ENCODE assay signal across 8 mouse cellular contexts in the genomic region with DNA sequence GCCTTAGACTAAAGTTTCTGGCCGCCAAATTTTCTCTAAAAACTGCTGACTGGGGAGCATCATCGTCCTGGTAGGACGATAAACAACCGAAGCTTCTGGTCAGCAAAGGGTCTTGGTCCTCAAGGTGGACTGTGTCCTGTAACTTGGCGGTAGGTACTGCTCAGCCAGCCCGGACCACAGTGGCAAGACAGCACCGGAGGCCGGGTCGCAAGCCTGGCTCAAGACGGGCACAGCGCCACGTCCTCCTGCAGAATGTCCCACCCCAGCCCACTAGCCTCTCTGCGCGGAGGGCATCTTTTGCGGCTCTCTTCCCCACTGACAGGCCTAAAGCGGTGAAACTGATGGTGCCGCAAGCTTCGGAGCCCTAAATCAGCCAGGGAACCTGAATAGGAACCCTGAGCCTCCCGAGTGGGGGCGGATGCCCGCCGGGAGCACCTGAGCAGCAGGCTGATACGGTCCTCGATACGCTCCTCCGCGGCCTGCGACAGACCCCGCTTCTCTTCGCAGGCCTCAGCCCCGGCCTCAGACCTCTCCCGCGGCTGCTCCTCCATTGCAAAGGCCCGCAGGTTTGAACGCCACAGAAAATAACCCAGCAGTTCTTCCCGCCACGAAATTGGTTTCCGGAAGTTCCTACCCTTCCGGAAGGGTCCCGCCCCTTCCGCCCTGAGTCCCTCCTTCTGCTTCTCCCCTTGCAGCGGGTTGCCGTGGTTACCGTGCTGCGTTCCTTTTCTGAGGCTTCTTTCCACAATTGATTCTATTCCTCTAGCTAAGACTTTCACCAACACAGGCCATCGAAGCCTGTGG. TPM values are rescaled to one million over a fixed set of nuclear protein-coding genes. Genes with fewer than 3 reads are reported as not detected.
DNase-seq lines count a peak whose midpoint lies in the region; ATAC-seq lines count a peak whose summit lies in the region.

Cenph (minus strand) TSS at position 648 of the 804 bp plus-strand sequence.

- DNase-seq in CD4-positive helper T cell, adult 2 months (ENCODE audit: low read depth, low spot score): peak; percentile 92
- DNase-seq in brain, embryonic 18.5 days (ENCODE audit: low read depth, low spot score): peak; percentile 67
- peak; percentile 89 for DNase-seq in kidney, postnatal 14 days
- peak; percentile 79 for DNase-seq in liver, embryonic 13.5 days
- DNase-seq in neural tube, embryonic 10.5 days (ENCODE audit: extremely low spot score, low spot score): peak; percentile 89

- under 1% methylated on average over 46 of the region's 46 CpGs for WGBS in heart, embryonic 14.5 days
- WGBS in liver, embryonic 13.5 days (ENCODE audit: insufficient replicate concordance): under 1% methylated on average over 46 of the region's 46 CpGs
- whole genome bisulfite sequencing in stomach, embryonic 16.5 days: under 1% methylated on average over 46 of the region's 46 CpGs

- peak; percentile 91 for ATAC-seq in erythroid progenitor cell, adult 5-6 weeks (replicated peaks; ENCODE audit: low FRiP score, poor library complexity, severe bottlenecking)
- ATAC-seq in heart, embryonic 14.5 days (ENCODE audit: insufficient number of reproducible peaks, insufficient read depth, low FRiP score, low read depth): peak; percentile 80; the same call in 1 of the 2 replicates
- peak; percentile 80 for ATAC-seq in liver, embryonic 13.5 days (ENCODE audit: low read depth)
- ATAC-seq in stomach, embryonic 16.5 days (ENCODE audit: insufficient read depth, low FRiP score): peak; percentile 93

- no peaks in the 10 kb centered on the region for H3K27me3 ChIP-seq in heart, embryonic 14.5 days (ENCODE audit: control insufficient read depth, insufficient read depth, low read length)
- H3K27me3 ChIP-seq in liver, embryonic 13.5 days: no peaks in the 10 kb centered on the region
- H3K27me3 ChIP-seq in stomach, embryonic 16.5 days (ENCODE audit: control insufficient read depth, insufficient read depth, low read length): no peaks in the 10 kb centered on the region

- peak within 1 kb of the TSS; percentile 93 for H3K4me2 ChIP-seq in heart, embryonic 14.5 days (ENCODE audit: low read length)
- peak within 1 kb of the TSS; percentile 81 for H3K4me2 ChIP-seq in liver, embryonic 13.5 days
- H3K4me2 ChIP-seq in stomach, embryonic 16.5 days (ENCODE audit: low read depth, low read length): peak within 1 kb of the TSS; percentile 89

- peak within 1 kb of the TSS; percentile 81 to 88 for H3K4me3 ChIP-seq in heart, embryonic 14.5 days (ENCODE audit: control insufficient read depth in 1 of 2, insufficient read depth in 1 of 2, low read depth in 1 of 2, low read length in 2 of 2)
- peak within 1 kb of the TSS; percentile 93 for H3K4me3 ChIP-seq in liver, embryonic 13.5 days (replicated peaks)
- peak within 1 kb of the TSS; percentile 77 for H3K4me3 ChIP-seq in stomach, embryonic 16.5 days (replicated peaks; ENCODE audit: low read length)

- H3K9me3 ChIP-seq in heart, embryonic 14.5 days (ENCODE audit: control insufficient read depth, low read length): no peaks in the 10 kb centered on the region
- no peaks in the 10 kb centered on the region for H3K9me3 ChIP-seq in liver, embryonic 13.5 days (replicated peaks)
- H3K9me3 ChIP-seq in stomach, embryonic 16.5 days (replicated peaks; ENCODE audit: control insufficient read depth, low read length): no peaks in the 10 kb centered on the region

- peak within 1 kb of the TSS; percentile 82 for H3K9ac ChIP-seq in heart, embryonic 14.5 days (ENCODE audit: low read length)
- H3K9ac ChIP-seq in liver, embryonic 13.5 days: peak within 1 kb of the TSS; percentile 92
- peak within 1 kb of the TSS; percentile 73 for H3K9ac ChIP-seq in stomach, embryonic 16.5 days (ENCODE audit: low read length)

- peaks cover 45% of the 10 kb centered on the region for H3K36me3 ChIP-seq in heart, embryonic 14.5 days (ENCODE audit: control insufficient read depth, insufficient read depth, low read length)
- H3K36me3 ChIP-seq in liver, embryonic 13.5 days: peaks cover 64% of the 10 kb centered on the region
- H3K36me3 ChIP-seq in stomach, embryonic 16.5 days (ENCODE audit: control insufficient read depth, insufficient read depth, low read length): no peaks in the 10 kb centered on the region

- H3K4me1 ChIP-seq in heart, embryonic 14.5 days (ENCODE audit: control insufficient read depth in 2 of 2, insufficient read depth in 2 of 2, low read length in 2 of 2): peaks cover 0 to 7% of the 10 kb centered on the region in 2 experiments; a peak in 2 of 4 replicates
- peaks cover 71% of the 10 kb centered on the region for H3K4me1 ChIP-seq in liver, embryonic 13.5 days (replicated peaks)
- 0 out of 2 replicates have a peak, but pooled peaks cover 13% of the 10 kb centered on the region for H3K4me1 ChIP-seq in stomach, embryonic 16.5 days (ENCODE audit: control insufficient read depth, insufficient read depth, low read length)

- H3K27ac ChIP-seq in heart, embryonic 14.5 days (replicated peaks in 1 of 2; ENCODE audit: control insufficient read depth in 1 of 2, insufficient read depth in 1 of 2, low read depth in 2 of 2, low read length in 2 of 2): peak within 1 kb of the TSS in 1 of 2 experiments; percentile 35; a peak in 1 of 4 replicates
- peak within 1 kb of the TSS; percentile 91 for H3K27ac ChIP-seq in liver, embryonic 13.5 days
- no peak within 1 kb of the TSS for H3K27ac ChIP-seq in stomach, embryonic 16.5 days (ENCODE audit: low read length)

RNA-seq across cellular contexts. Expression of gene Cenph, which starts in this region (rescaled TPM):
- total RNA-seq in erythroid progenitor cell, adult 5-6 weeks (2015; ENCODE audit: low replicate concordance): 75.5 and 87.6 TPM in 2 replicates
- 44.6 and 60.3 TPM in 2 replicates for total RNA-seq in erythroid progenitor cell, adult 5-6 weeks (2017; ENCODE audit: low replicate concordance)
- 18.0 and 18.1 TPM in 2 replicates for polyA plus RNA-seq in heart, embryonic 14.5 days (2014; fragmentation: Nextera tagmentation; extraction: Ambion mirVana)
- polyA plus RNA-seq in liver, embryonic 13.5 days (2015; fragmentation: Nextera tagmentation; extraction: Ambion mirVana): 46.2 and 57.1 TPM in 2 replicates
- 24.9 and 25.7 TPM in 2 replicates for polyA plus RNA-seq in stomach, embryonic 16.5 days (2015; fragmentation: Nextera tagmentation; extraction: Ambion mirVana)
